Mouse (Mus musculus) T-helper 2 cell (primary cell): Measurements from ENCODE around the gene AL731706.1.

Source experiments
- in situ Hi-C: fragments of 300-600 bp; cut with MboI, MseI; formaldehyde crosslinking; loops from one replicate; pipeline ENCODE4 v1.15.1; 2025; ENCODE audit warnings: high pct_unique_total_duplicates

AL731706.1 gene

GRCm38 (mm10) chr2:136835882-136836281 lies 55.3 kb downstream of the AL731706.1 start:
- in situ Hi-C loops = loop anchor here (10.0 kb wide), 1 partner anchor 1259 kb away; no protein-coding TSS in a partner anchor

- in situ Hi-C loops = loop anchor here (10.0 kb wide), 1 partner anchor 1260 kb away; no protein-coding TSS in a partner anchor
Measured at GRCm38 (mm10) chr2:136834715-136835075, 56.5 kb downstream of the AL731706.1 start.

- in situ Hi-C loops = loop anchor here (10.0 kb wide), 1 partner anchor 1261 kb away; no protein-coding TSS in a partner anchor
Measured at GRCm38 (mm10) chr2:136833976-136834714, 57.0 kb downstream of the AL731706.1 start.

GRCm38 (mm10) chr2:136832936-136833335 lies 58.3 kb downstream of the AL731706.1 start:
- in situ Hi-C loops = loop anchor here (10.0 kb wide), 1 partner anchor 1262 kb away; no protein-coding TSS in a partner anchor
